Mouse (Mus musculus) liver, embryonic 16.5 days (tissue): ENCODE data around the gene Adamts3. TPM values are rescaled to one million over a fixed set of nuclear protein-coding genes. Genes with fewer than 3 reads are reported as not detected.

Source experiments
- ATAC-seq: fragments of 200-750 bp; cut with Nextera tagmentation; 2 replicates; pipeline ENCODE4 v1.8.0; 2017; ENCODE audit warnings: low read depth, mild to moderate bottlenecking, moderate number of reproducible peaks, moderate library complexity
- H3K27ac ChIP-seq: fragments of 300-500 bp; sonication (generic); 2 replicates; pipeline ENCODE4 v1.5.1; 2014; ENCODE audit warnings: mild to moderate bottlenecking, low read length
- H3K27me3 ChIP-seq: fragments of 300-500 bp; sonication (generic); 2 replicates; pipeline ENCODE4 v1.6.1; 2014; ENCODE audit warnings: low read depth, low read length, mixed read lengths; ENCODE audit not compliant: control insufficient read depth, insufficient read depth
- H3K36me3 ChIP-seq: fragments of 300-500 bp; sonication (generic); 2 replicates; pipeline ENCODE4 v1.6.1; 2014; ENCODE audit warnings: mild to moderate bottlenecking; ENCODE audit not compliant: control insufficient read depth, insufficient read depth
- H3K4me1 ChIP-seq: fragments of 300-500 bp; sonication (generic); 2 replicates; pipeline ENCODE4 v1.6.1; 2014; ENCODE audit warnings: low read depth, low read length, mixed read lengths; ENCODE audit not compliant: control insufficient read depth
- H3K4me2 ChIP-seq: fragments of 300-500 bp; sonication (generic); 2 replicates; pipeline ENCODE4 v1.6.1; 2014; ENCODE audit warnings: low read depth, low read length, mixed read lengths
- H3K4me3 ChIP-seq: fragments of 300-500 bp; sonication (generic); 2 replicates; pipeline ENCODE4 v1.5.1; 2014; ENCODE audit warnings: low read depth, mild to moderate bottlenecking, low read length
- H3K9ac ChIP-seq: fragments of 300-500 bp; sonication (generic); 2 replicates; pipeline ENCODE4 v1.6.1; 2014; ENCODE audit warnings: low read depth, low read length
- H3K9me3 ChIP-seq: fragments of 300-500 bp; sonication (generic); replicated peaks from 2 replicates; pipeline ENCODE4 v1.6.1; 2016; ENCODE audit warnings: low read length; ENCODE audit not compliant: control insufficient read depth
- WGBS: fragments of 180-500 bp; shearing (Covaris S2); extraction: QIAGEN DNeasy Blood & Tissue Kit; methylation state at CpG from one replicate; pipeline ENCODE4 v1.1.7; 2014; ENCODE audit not compliant: insufficient replicate concordance; 5-methylcytosine and 5-hydroxymethylcytosine counted together
- polyA plus RNA-seq: library from polyadenylated mRNA; unstranded; fragments of >200 nt; fragmentation: Nextera tagmentation; extraction: Ambion mirVana; gene quantifications from 2 replicates; pipeline ENCODE4 v1.2.1, GENCODE M21; 2015

Adamts3 gene
- polyA plus RNA-seq, 1 experiment from 2014 or later, result 0.55 TPM

- no peak overlapping the region for H3K27ac ChIP-seq
- 16% methylated on average over 5 of the region's 5 CpGs for WGBS
- no peak for ATAC-seq
- no peak overlapping the region for H3K9ac ChIP-seq
- no peak overlapping the region for H3K4me2 ChIP-seq
- H3K27me3 ChIP-seq, result no peaks in the 10 kb centered on the region
- no peaks in the 10 kb centered on the region for H3K9me3 ChIP-seq
- no peaks in the 10 kb centered on the region for H3K4me1 ChIP-seq
- no peak overlapping the region for H3K4me3 ChIP-seq
- H3K36me3 ChIP-seq, result no peaks in the 10 kb centered on the region
Measured at GRCm38 (mm10) chr5:89844354-89844753, 38.8 kb downstream of the Adamts3 start.

DNA sequence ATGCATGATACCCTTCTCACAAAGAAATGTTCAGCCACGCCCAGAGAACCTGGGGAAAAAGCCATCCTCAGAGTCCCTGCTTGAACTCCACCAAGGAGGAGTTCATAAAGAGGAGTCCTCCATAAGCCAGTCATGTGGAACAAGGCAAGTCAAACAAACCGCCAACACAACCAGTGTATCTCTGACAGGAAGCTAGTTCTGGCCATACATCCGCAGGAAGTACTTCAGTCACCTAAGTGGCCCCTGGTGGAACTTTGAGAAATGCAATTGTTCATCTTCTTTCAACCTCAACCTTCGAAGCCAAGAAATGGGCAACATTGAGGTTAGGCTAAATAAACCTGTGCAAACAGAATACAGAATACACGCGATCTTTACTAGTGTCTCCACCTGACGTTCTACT, 39.7 kb downstream of the Adamts3 start:
- Histone ChIP-seq H3K4me1 (no peaks in the 10 kb centered on the region), H3K27me3 (no peaks in the 10 kb centered on the region), H3K4me3 (no peak overlapping the region), H3K4me2 (no peak overlapping the region), H3K9me3 (no peaks in the 10 kb centered on the region), H3K9ac (no peak overlapping the region), H3K27ac (no peak overlapping the region), H3K36me3 (no peaks in the 10 kb centered on the region)
- WGBS, result 53% methylated on average over 7 of the region's 7 CpGs
- ATAC-seq, result no peak

- no peaks in the 10 kb centered on the region for H3K36me3 ChIP-seq
- no peaks in the 10 kb centered on the region for H3K4me1 ChIP-seq
- H3K4me2 ChIP-seq, result no peak overlapping the region
- no peak overlapping the region for H3K27ac ChIP-seq
- H3K4me3 ChIP-seq, result no peak overlapping the region
- H3K27me3 ChIP-seq, result no peaks in the 10 kb centered on the region
- 62% methylated on average over 4 of the region's 4 CpGs for WGBS
- no peak for ATAC-seq
- no peak overlapping the region for H3K9ac ChIP-seq
- H3K9me3 ChIP-seq, result no peaks in the 10 kb centered on the region
Measured at GRCm38 (mm10) chr5:89839627-89840026, 43.5 kb downstream of the Adamts3 start.

GRCm38 (mm10) chr5:89821175-89821574, 62.0 kb downstream of the Adamts3 start:
- Histone ChIP-seq H3K27me3 (no peaks in the 10 kb centered on the region), H3K9me3 (no peaks in the 10 kb centered on the region), H3K4me2 (no peak overlapping the region), H3K4me3 (no peak overlapping the region), H3K27ac (no peak overlapping the region), H3K36me3 (no peaks in the 10 kb centered on the region), H3K4me1 (no peaks in the 10 kb centered on the region), H3K9ac (no peak overlapping the region)
- ATAC-seq, result no peak
- WGBS, result 50% methylated on average over 1 of the region's 1 CpGs

DNA sequence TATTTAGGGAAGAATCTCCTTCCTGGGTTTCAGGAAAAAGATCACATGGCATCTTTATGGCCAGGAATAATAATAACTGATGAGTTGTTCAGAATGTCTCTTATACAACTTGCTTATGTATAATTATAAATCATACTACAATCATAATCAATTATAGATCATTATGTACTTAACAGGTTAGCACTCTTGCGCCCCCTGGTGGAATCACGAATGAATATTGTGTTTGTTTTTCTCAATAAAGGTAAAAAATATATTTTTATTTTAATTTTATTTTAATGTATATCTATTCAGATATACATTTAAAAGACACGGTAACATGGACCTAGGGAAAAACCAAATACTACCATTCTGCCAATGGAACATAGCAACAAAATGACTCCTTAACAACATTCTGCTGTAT, 63.6 kb downstream of the Adamts3 start:
- WGBS, result 13% methylated on average over 3 of the region's 3 CpGs
- no peaks in the 10 kb centered on the region for H3K9me3 ChIP-seq

GRCm38 (mm10) chr5:89816610-89817009, 66.5 kb downstream of the Adamts3 start:
- H3K4me3 ChIP-seq, result no peak overlapping the region
- H3K4me2 ChIP-seq, result no peak overlapping the region
- no peaks in the 10 kb centered on the region for H3K27me3 ChIP-seq
- no peaks in the 10 kb centered on the region for H3K4me1 ChIP-seq
- no peak overlapping the region for H3K27ac ChIP-seq
- no peaks in the 10 kb centered on the region for H3K36me3 ChIP-seq
- WGBS, result 64% methylated on average over 6 of the region's 6 CpGs
- H3K9ac ChIP-seq, result no peak overlapping the region
- ATAC-seq, result no peak
- H3K9me3 ChIP-seq, result no peaks in the 10 kb centered on the region

More for the DNA sequence above, 63.6 kb downstream of the Adamts3 start:
- Histone ChIP-seq H3K9ac (no peak overlapping the region), H3K4me2 (no peak overlapping the region), H3K27me3 (no peaks in the 10 kb centered on the region), H3K27ac (no peak overlapping the region), H3K4me3 (no peak overlapping the region), H3K4me1 (no peaks in the 10 kb centered on the region), H3K36me3 (no peaks in the 10 kb centered on the region)
- no peak for ATAC-seq

- no peaks in the 10 kb centered on the region for H3K36me3 ChIP-seq
- H3K9ac ChIP-seq, result no peak overlapping the region
- H3K27me3 ChIP-seq, result no peaks in the 10 kb centered on the region
- no peaks in the 10 kb centered on the region for H3K9me3 ChIP-seq
- WGBS, result 74% methylated on average over 3 of the region's 3 CpGs
- no peak overlapping the region for H3K4me2 ChIP-seq
- H3K27ac ChIP-seq, result no peak overlapping the region
- H3K4me1 ChIP-seq, result no peaks in the 10 kb centered on the region
- H3K4me3 ChIP-seq, result no peak overlapping the region
- ATAC-seq, result no peak
Measured at GRCm38 (mm10) chr5:89814552-89814951, 68.6 kb downstream of the Adamts3 start.

GRCm38 (mm10) chr5:89800181-89800816, 82.8 kb downstream of the Adamts3 start:
- Histone ChIP-seq H3K36me3 (no peaks in the 10 kb centered on the region), H3K4me2 (no peak overlapping the region), H3K9me3 (no peaks in the 10 kb centered on the region), H3K27me3 (no peaks in the 10 kb centered on the region), H3K4me3 (no peak overlapping the region), H3K9ac (no peak overlapping the region), H3K4me1 (no peaks in the 10 kb centered on the region), H3K27ac (no peak overlapping the region)
- WGBS, result 76% methylated on average over 5 of the region's 5 CpGs
- no peak for ATAC-seq

- WGBS, result 84% methylated on average over 3 of the region's 3 CpGs
- Histone ChIP-seq H3K9ac (no peak overlapping the region), H3K9me3 (no peaks in the 10 kb centered on the region), H3K36me3 (no peaks in the 10 kb centered on the region), H3K4me2 (no peak overlapping the region), H3K4me1 (no peaks in the 10 kb centered on the region), H3K27ac (no peak overlapping the region), H3K4me3 (no peak overlapping the region), H3K27me3 (no peaks in the 10 kb centered on the region)
- no peak for ATAC-seq
Measured at GRCm38 (mm10) chr5:89793706-89794105, 89.4 kb downstream of the Adamts3 start.
